Mouse (Mus musculus): ENCODE data around the gene Prrg2. TPM values are rescaled to one million over a fixed set of nuclear protein-coding genes. Genes with fewer than 3 reads are reported as not detected.

Prrg2 gene
- total and polyA plus RNA-seq, 2 experiments from 2014 or later, result 10.5 to 17.2 TPM

- H3K36me3 ChIP-seq (ENCODE audit: insufficient read depth, low read length), result peaks cover 75% of the 10 kb centered on the region
- ATAC-seq (no peak), DNase-seq (ENCODE audit: low spot score) (no peak)
- no peak for TF ChIP-seq CTCF (IDR thresholded peaks at IDR 0.05; ENCODE audit: low read depth)
- H3K9ac ChIP-seq (replicated peaks; ENCODE audit: low read length), result no peak overlapping the region
- H3K27ac ChIP-seq, result no peak overlapping the region
- 80% methylated on average over 3 of the region's 3 CpGs for WGBS
- no peak overlapping the region for H3K4me2 ChIP-seq (ENCODE audit: low read depth, low read length)
- H3K27me3 ChIP-seq (ENCODE audit: insufficient read depth, low read length), result no peaks in the 10 kb centered on the region
- H3K4me1 ChIP-seq (ENCODE audit: insufficient read depth, low read length), result no peaks in the 10 kb centered on the region
- no peaks in the 10 kb centered on the region for H3K9me3 ChIP-seq (ENCODE audit: low read length)
- H3K4me3 ChIP-seq (ENCODE audit: low read length), result no peak overlapping the region
These were observed 57.9 kb downstream of the Prrg2 start for GRCm38 (mm10) chr7:45004546-45004945.

Small RNA genes lying within 50 kb of the gene (microRNA-seq; reads per million reads assigned to microRNA genes)
- 1.1 to 1.8 reads per million in 2 experiments for gene Mir7054

Other genes with a start within 250 kb of the Prrg2 start
Only the 30 nearest of the 36 such genes appear.
- gene Pnkp, start 205.5 kb downstream of the Prrg2 start, total RNA-seq (2014; rRNA removed), result 22.9 and 47.1 TPM in 2 replicates
- gene Pnkp, start 205.5 kb downstream of the Prrg2 start, polyA plus RNA-seq (2015; fragmentation: Nextera tagmentation; extraction: Ambion mirVana), result 35.7 and 37.5 TPM in 2 replicates
- gene Ptov1, start 192.9 kb downstream of the Prrg2 start, total RNA-seq (2014; rRNA removed), result 524 and 597 TPM in 2 replicates
- gene Ptov1, start 192.9 kb downstream of the Prrg2 start, polyA plus RNA-seq (2015; fragmentation: Nextera tagmentation; extraction: Ambion mirVana), result 416 and 438 TPM in 2 replicates
- 193 and 194 TPM in 2 replicates for gene Med25, start 170.0 kb downstream of the Prrg2 start, total RNA-seq (2014; rRNA removed)
- gene Med25, start 170.0 kb downstream of the Prrg2 start, polyA plus RNA-seq (2015; fragmentation: Nextera tagmentation; extraction: Ambion mirVana), result 121 and 123 TPM in 2 replicates
- 27.8 and 29.8 TPM in 2 replicates for gene Fuz, start 166.6 kb downstream of the Prrg2 start, total RNA-seq (2014; rRNA removed)
- gene Fuz, start 166.6 kb downstream of the Prrg2 start, polyA plus RNA-seq (2015; fragmentation: Nextera tagmentation; extraction: Ambion mirVana), result 14.5 and 14.9 TPM in 2 replicates
- 251 and 255 TPM in 2 replicates for gene Ap2a1, start 133.2 kb downstream of the Prrg2 start, total RNA-seq (2014; rRNA removed)
- gene Ap2a1, start 133.2 kb downstream of the Prrg2 start, polyA plus RNA-seq (2015; fragmentation: Nextera tagmentation; extraction: Ambion mirVana), result 113 and 115 TPM in 2 replicates
- not detected in 2 replicates for gene Tsks, start 119.5 kb downstream of the Prrg2 start, total RNA-seq (2014; rRNA removed)
- gene Tsks, start 119.5 kb downstream of the Prrg2 start, polyA plus RNA-seq (2015; fragmentation: Nextera tagmentation; extraction: Ambion mirVana), result 0.25 and 0.40 TPM in 2 replicates
- gene Cpt1c, start 87.8 kb downstream of the Prrg2 start, total RNA-seq (2014; rRNA removed), result 99.4 and 105 TPM in 2 replicates
- 48.7 and 50.7 TPM in 2 replicates for gene Cpt1c, start 87.8 kb downstream of the Prrg2 start, polyA plus RNA-seq (2015; fragmentation: Nextera tagmentation; extraction: Ambion mirVana)
- gene Prmt1, start 76.1 kb downstream of the Prrg2 start, total RNA-seq (2014; rRNA removed), result 215 and 251 TPM in 2 replicates
- gene Prmt1, start 76.1 kb downstream of the Prrg2 start, polyA plus RNA-seq (2015; fragmentation: Nextera tagmentation; extraction: Ambion mirVana), result 470 and 531 TPM in 2 replicates
- gene Irf3, start 65.0 kb downstream of the Prrg2 start, total RNA-seq (2014; rRNA removed), result 42.2 and 48.6 TPM in 2 replicates
- gene Irf3, start 65.0 kb downstream of the Prrg2 start, polyA plus RNA-seq (2015; fragmentation: Nextera tagmentation; extraction: Ambion mirVana), result 31.5 and 33.7 TPM in 2 replicates
- gene Bcl2l12, start 64.0 kb downstream of the Prrg2 start, total RNA-seq (2014; rRNA removed), result 7.2 and 15.0 TPM in 2 replicates
- 13.0 and 13.6 TPM in 2 replicates for gene Bcl2l12, start 64.0 kb downstream of the Prrg2 start, polyA plus RNA-seq (2015; fragmentation: Nextera tagmentation; extraction: Ambion mirVana)
- gene Scaf1, start 46.3 kb downstream of the Prrg2 start, total RNA-seq (2014; rRNA removed), result 76.7 and 77.7 TPM in 2 replicates
- gene Scaf1, start 46.3 kb downstream of the Prrg2 start, polyA plus RNA-seq (2015; fragmentation: Nextera tagmentation; extraction: Ambion mirVana), result 40.7 and 45.6 TPM in 2 replicates
- gene Rras, start 44.7 kb downstream of the Prrg2 start, total RNA-seq (2014; rRNA removed), result 8.4 and 18.6 TPM in 2 replicates
- gene Rras, start 44.7 kb downstream of the Prrg2 start, polyA plus RNA-seq (2015; fragmentation: Nextera tagmentation; extraction: Ambion mirVana), result 15.8 and 16.9 TPM in 2 replicates
- 14.0 and 18.1 TPM in 2 replicates for gene Prr12, start 9.8 kb downstream of the Prrg2 start, total RNA-seq (2014; rRNA removed)
- gene Prr12, start 9.8 kb downstream of the Prrg2 start, polyA plus RNA-seq (2015; fragmentation: Nextera tagmentation; extraction: Ambion mirVana), result 7.5 and 9.2 TPM in 2 replicates
- gene Nosip, start 248 bp downstream of the Prrg2 start, total RNA-seq (2014; rRNA removed), result 72.9 and 83.1 TPM in 2 replicates
- gene Nosip, start 248 bp downstream of the Prrg2 start, polyA plus RNA-seq (2015; fragmentation: Nextera tagmentation; extraction: Ambion mirVana), result 64.5 and 67.4 TPM in 2 replicates
- 42.9 and 45.1 TPM in 2 replicates for gene Rcn3, start 29.5 kb upstream of the Prrg2 start, total RNA-seq (2014; rRNA removed)
- gene Rcn3, start 29.5 kb upstream of the Prrg2 start, polyA plus RNA-seq (2015; fragmentation: Nextera tagmentation; extraction: Ambion mirVana), result 39.3 and 42.0 TPM in 2 replicates
- 32.9 and 43.6 TPM in 2 replicates for gene Fcgrt, start 41.2 kb upstream of the Prrg2 start, total RNA-seq (2014; rRNA removed)
- 43.8 and 45.9 TPM in 2 replicates for gene Fcgrt, start 41.2 kb upstream of the Prrg2 start, polyA plus RNA-seq (2015; fragmentation: Nextera tagmentation; extraction: Ambion mirVana)
- 743 and 824 TPM in 2 replicates for gene Rps11, start 61.8 kb upstream of the Prrg2 start, total RNA-seq (2014; rRNA removed)
- 768 and 794 TPM in 2 replicates for gene Rps11, start 61.8 kb upstream of the Prrg2 start, polyA plus RNA-seq (2015; fragmentation: Nextera tagmentation; extraction: Ambion mirVana)
- 1,377 and 1,807 TPM in 2 replicates for gene Rpl13a, start 66.1 kb upstream of the Prrg2 start, total RNA-seq (2014; rRNA removed)
- gene Rpl13a, start 66.1 kb upstream of the Prrg2 start, polyA plus RNA-seq (2015; fragmentation: Nextera tagmentation; extraction: Ambion mirVana), result 800 and 828 TPM in 2 replicates
- gene Gm45713, start 73.6 kb upstream of the Prrg2 start, total RNA-seq (2014; rRNA removed), result not detected in 2 replicates
- gene Gm45713, start 73.6 kb upstream of the Prrg2 start, polyA plus RNA-seq (2015; fragmentation: Nextera tagmentation; extraction: Ambion mirVana), result 0.15 TPM in 1 of 2 replicates, not detected in the other
- 5.8 and 8.0 TPM in 2 replicates for gene Flt3l, start 73.8 kb upstream of the Prrg2 start, total RNA-seq (2014; rRNA removed)
- gene Flt3l, start 73.8 kb upstream of the Prrg2 start, polyA plus RNA-seq (2015; fragmentation: Nextera tagmentation; extraction: Ambion mirVana), result 2.1 and 3.0 TPM in 2 replicates
- 119 and 124 TPM in 2 replicates for gene Pih1d1, start 91.6 kb upstream of the Prrg2 start, total RNA-seq (2014; rRNA removed)
- gene Pih1d1, start 91.6 kb upstream of the Prrg2 start, polyA plus RNA-seq (2015; fragmentation: Nextera tagmentation; extraction: Ambion mirVana), result 79.3 and 80.5 TPM in 2 replicates
- gene Aldh16a1, start 91.9 kb upstream of the Prrg2 start, total RNA-seq (2014; rRNA removed), result 30.5 and 30.9 TPM in 2 replicates
- gene Aldh16a1, start 91.9 kb upstream of the Prrg2 start, polyA plus RNA-seq (2015; fragmentation: Nextera tagmentation; extraction: Ambion mirVana), result 19.0 and 20.6 TPM in 2 replicates
- gene Slc17a7, start 101.3 kb upstream of the Prrg2 start, total RNA-seq (2014; rRNA removed), result 9.8 and 13.5 TPM in 2 replicates
- 4.2 and 4.6 TPM in 2 replicates for gene Slc17a7, start 101.3 kb upstream of the Prrg2 start, polyA plus RNA-seq (2015; fragmentation: Nextera tagmentation; extraction: Ambion mirVana)
- gene Gfy, start 116.9 kb upstream of the Prrg2 start, total RNA-seq (2014; rRNA removed), result 0.36 TPM in 1 of 2 replicates, not detected in the other
- gene Gfy, start 116.9 kb upstream of the Prrg2 start, polyA plus RNA-seq (2015; fragmentation: Nextera tagmentation; extraction: Ambion mirVana), result not detected in 2 replicates
- gene Pth2, start 118.3 kb upstream of the Prrg2 start, total RNA-seq (2014; rRNA removed), result not detected in 2 replicates
- 1.1 and 2.1 TPM in 2 replicates for gene Pth2, start 118.3 kb upstream of the Prrg2 start, polyA plus RNA-seq (2015; fragmentation: Nextera tagmentation; extraction: Ambion mirVana)
- 0.10 TPM in 1 of 2 replicates, not detected in the other for gene Ccdc155, start 142.2 kb upstream of the Prrg2 start, total RNA-seq (2014; rRNA removed)
- gene Ccdc155, start 142.2 kb upstream of the Prrg2 start, polyA plus RNA-seq (2015; fragmentation: Nextera tagmentation; extraction: Ambion mirVana), result 0.46 and 0.55 TPM in 2 replicates
- gene Dkkl1, start 149.5 kb upstream of the Prrg2 start, total RNA-seq (2014; rRNA removed), result 15.7 and 18.3 TPM in 2 replicates
- 24.0 and 25.4 TPM in 2 replicates for gene Dkkl1, start 149.5 kb upstream of the Prrg2 start, polyA plus RNA-seq (2015; fragmentation: Nextera tagmentation; extraction: Ambion mirVana)
- 58.0 and 73.6 TPM in 2 replicates for gene Tead2, start 153.1 kb upstream of the Prrg2 start, total RNA-seq (2014; rRNA removed)
- gene Tead2, start 153.1 kb upstream of the Prrg2 start, polyA plus RNA-seq (2015; fragmentation: Nextera tagmentation; extraction: Ambion mirVana), result 36.0 and 37.3 TPM in 2 replicates
- 0.40 and 1.0 TPM in 2 replicates for gene Cd37, start 176.4 kb upstream of the Prrg2 start, total RNA-seq (2014; rRNA removed)
- gene Cd37, start 176.4 kb upstream of the Prrg2 start, polyA plus RNA-seq (2015; fragmentation: Nextera tagmentation; extraction: Ambion mirVana), result 2.2 and 2.4 TPM in 2 replicates
- 1.3 and 1.8 TPM in 2 replicates for gene Slc6a16, start 178.4 kb upstream of the Prrg2 start, total RNA-seq (2014; rRNA removed)
- gene Slc6a16, start 178.4 kb upstream of the Prrg2 start, polyA plus RNA-seq (2015; fragmentation: Nextera tagmentation; extraction: Ambion mirVana), result 2.0 and 2.1 TPM in 2 replicates

Data from hindbrain, postnatal 0 days (tissue).